Mouse (Mus musculus): ENCODE measurements around the gene Gm44502. TPM values are rescaled to one million over a fixed set of nuclear protein-coding genes. Genes with fewer than 3 reads are reported as not detected.

Gene Gm44502
- polyA plus RNA-seq, 1 experiment, result 0.11 TPM

- TF ChIP-seq POLR2AphosphoS2 (IDR thresholded peaks at IDR 0.05; ENCODE audit: insufficient read length, low read depth), result no peak
- no peak for TF ChIP-seq TCF3 (IDR thresholded peaks at IDR 0.05; ENCODE audit: insufficient read length, low read depth)
- TF ChIP-seq SRF (IDR thresholded peaks at IDR 0.05; ENCODE audit: control insufficient read depth, insufficient read length, low read depth), result no peak
- no peak for TF ChIP-seq CEBPB (IDR thresholded peaks at IDR 0.05; ENCODE audit: insufficient read depth, poor library complexity, severe bottlenecking)
- no peak for TF ChIP-seq MYOG (IDR thresholded peaks at IDR 0.05; ENCODE audit: control insufficient read depth in 1 of 3, insufficient read depth in 1 of 3, insufficient read length in 2 of 3, low read depth in 2 of 3)
- TF ChIP-seq E2F4 (IDR thresholded peaks at IDR 0.05; ENCODE audit: insufficient read depth), result no peak
- Histone ChIP-seq H3K4me2 (ENCODE audit: low read depth) (no peak within 1 kb of the TSS), H3K79me2 (ENCODE audit: control insufficient read depth, insufficient read depth) (no peaks in the 10 kb centered on the region), H3K36me3 (ENCODE audit: control insufficient read depth, insufficient read depth) (no peaks in the 10 kb centered on the region), H3ac (ENCODE audit: control insufficient read depth, insufficient read length) (no peak within 1 kb of the TSS), H3K27me3 (ENCODE audit: control insufficient read depth, insufficient read depth, insufficient read length) (no peaks in the 10 kb centered on the region), H3K4me3 (no peak within 1 kb of the TSS)
These were observed 19.4 kb downstream of the Gm44502 start, which contains the start of gene Syce3 for GRCm38 (mm10) chr15:89410118-89410517. Gene Syce3 (minus strand): TSS chr15:89410503.

- Histone ChIP-seq H3K36me3 (ENCODE audit: control insufficient read depth, insufficient read depth) (no peaks in the 10 kb centered on the region), H3K79me2 (ENCODE audit: control insufficient read depth, insufficient read depth) (no peaks in the 10 kb centered on the region), H3K4me2 (ENCODE audit: low read depth) (no peak overlapping the region), H3ac (ENCODE audit: control insufficient read depth, insufficient read length) (no peak overlapping the region), H3K4me3 (no peak overlapping the region), H3K27me3 (ENCODE audit: control insufficient read depth, insufficient read depth, insufficient read length) (no peaks in the 10 kb centered on the region)
- TF ChIP-seq POLR2AphosphoS2 (IDR thresholded peaks at IDR 0.05; ENCODE audit: insufficient read length, low read depth) (no peak), MYOD1 (IDR thresholded peaks at IDR 0.05; ENCODE audit: control insufficient read depth in 1 of 3, insufficient read length in 2 of 3, low read depth in 2 of 3) (no peak), USF1 (IDR thresholded peaks at IDR 0.05; ENCODE audit: low read depth) (no peak)
These were observed 22.8 kb downstream of the Gm44502 start for GRCm38 (mm10) chr15:89406691-89407090.

GRCm38 (mm10) chr15:89404831-89405623 lies 24.5 kb downstream of the Gm44502 start:
- H3ac ChIP-seq (ENCODE audit: control insufficient read depth, insufficient read length), result no peak overlapping the region
- no peaks in the 10 kb centered on the region for H3K27me3 ChIP-seq (ENCODE audit: control insufficient read depth, insufficient read depth, insufficient read length)
- H3K4me3 ChIP-seq, result no peak overlapping the region
- no peak overlapping the region for H3K4me2 ChIP-seq (ENCODE audit: low read depth)
- H3K36me3 ChIP-seq (ENCODE audit: control insufficient read depth, insufficient read depth), result no peaks in the 10 kb centered on the region
- TF ChIP-seq SRF (IDR thresholded peaks at IDR 0.05; ENCODE audit: control insufficient read depth, insufficient read length, low read depth), result no peak
- TF ChIP-seq POLR2AphosphoS2 (IDR thresholded peaks at IDR 0.05; ENCODE audit: insufficient read length, low read depth), result no peak
- no peak for TF ChIP-seq TCF12 (IDR thresholded peaks at IDR 0.05; ENCODE audit: insufficient read depth, poor library complexity, severe bottlenecking)
- TF ChIP-seq POLR2A (IDR thresholded peaks at IDR 0.05; ENCODE audit: insufficient read length, low read depth), result no peak
- TF ChIP-seq TCF3 (IDR thresholded peaks at IDR 0.05; ENCODE audit: insufficient read length, low read depth), result no peak
- no peak for TF ChIP-seq REST (IDR thresholded peaks at IDR 0.05; ENCODE audit: insufficient read depth, insufficient read length)
- no peak for TF ChIP-seq MAX (IDR thresholded peaks at IDR 0.05; ENCODE audit: low read depth)
- TF ChIP-seq MYOD1 (IDR thresholded peaks at IDR 0.05; ENCODE audit: control insufficient read depth in 1 of 3, insufficient read length in 2 of 3, low read depth in 2 of 3), result no peak
- no peak for TF ChIP-seq MYOG (IDR thresholded peaks at IDR 0.05; ENCODE audit: control insufficient read depth in 1 of 3, insufficient read depth in 1 of 3, insufficient read length in 2 of 3, low read depth in 2 of 3)
- no peak for TF ChIP-seq USF1 (IDR thresholded peaks at IDR 0.05; ENCODE audit: low read depth)
- no peak for TF ChIP-seq E2F4 (IDR thresholded peaks at IDR 0.05; ENCODE audit: insufficient read depth)
- H3K79me2 ChIP-seq (ENCODE audit: control insufficient read depth, insufficient read depth), result no peaks in the 10 kb centered on the region

GRCm38 (mm10) chr15:89402471-89402870 lies 27.0 kb downstream of the Gm44502 start:
- no peaks in the 10 kb centered on the region for H3K79me2 ChIP-seq (ENCODE audit: control insufficient read depth, insufficient read depth)
- H3K4me3 ChIP-seq, result no peak overlapping the region
- peaks cover 15% of the 10 kb centered on the region for H3K27me3 ChIP-seq (ENCODE audit: control insufficient read depth, insufficient read depth, insufficient read length)
- H3K36me3 ChIP-seq (ENCODE audit: control insufficient read depth, insufficient read depth), result no peaks in the 10 kb centered on the region
- no peak overlapping the region for H3ac ChIP-seq (ENCODE audit: control insufficient read depth, insufficient read length)
- no peak overlapping the region for H3K4me2 ChIP-seq (ENCODE audit: low read depth)
- TF ChIP-seq MYOG (IDR thresholded peaks at IDR 0.05; ENCODE audit: control insufficient read depth in 1 of 3, insufficient read depth in 1 of 3, insufficient read length in 2 of 3, low read depth in 2 of 3), result no peak
- TF ChIP-seq TCF3 (IDR thresholded peaks at IDR 0.05; ENCODE audit: insufficient read length, low read depth), result no peak
- TF ChIP-seq MAX (IDR thresholded peaks at IDR 0.05; ENCODE audit: low read depth), result no peak
- no peak for TF ChIP-seq USF1 (IDR thresholded peaks at IDR 0.05; ENCODE audit: low read depth)
- TF ChIP-seq TCF12 (IDR thresholded peaks at IDR 0.05; ENCODE audit: insufficient read depth, poor library complexity, severe bottlenecking), result no peak
- TF ChIP-seq E2F4 (IDR thresholded peaks at IDR 0.05; ENCODE audit: insufficient read depth), result no peak
- no peak for TF ChIP-seq MYOD1 (IDR thresholded peaks at IDR 0.05; ENCODE audit: control insufficient read depth in 1 of 3, insufficient read length in 2 of 3, low read depth in 2 of 3)
- no peak for TF ChIP-seq POLR2AphosphoS2 (IDR thresholded peaks at IDR 0.05; ENCODE audit: insufficient read length, low read depth)
- no peak for TF ChIP-seq REST (IDR thresholded peaks at IDR 0.05; ENCODE audit: insufficient read depth, insufficient read length)
- TF ChIP-seq SRF (IDR thresholded peaks at IDR 0.05; ENCODE audit: control insufficient read depth, insufficient read length, low read depth), result no peak
- TF ChIP-seq CEBPB (IDR thresholded peaks at IDR 0.05; ENCODE audit: insufficient read depth, poor library complexity, severe bottlenecking), result no peak
- TF ChIP-seq POLR2A (IDR thresholded peaks at IDR 0.05; ENCODE audit: insufficient read length, low read depth), result no peak

- no peak overlapping the region for H3K4me2 ChIP-seq (ENCODE audit: low read depth)
- H3K27me3 ChIP-seq (ENCODE audit: control insufficient read depth, insufficient read depth, insufficient read length), result peaks cover 35% of the 10 kb centered on the region
- H3K4me3 ChIP-seq, result no peak overlapping the region
- H3ac ChIP-seq (ENCODE audit: control insufficient read depth, insufficient read length), result no peak overlapping the region
- H3K79me2 ChIP-seq (ENCODE audit: control insufficient read depth, insufficient read depth), result no peaks in the 10 kb centered on the region
- no peak for TF ChIP-seq POLR2A (IDR thresholded peaks at IDR 0.05; ENCODE audit: insufficient read length, low read depth)
- no peak for TF ChIP-seq USF1 (IDR thresholded peaks at IDR 0.05; ENCODE audit: low read depth)
- no peak for TF ChIP-seq SRF (IDR thresholded peaks at IDR 0.05; ENCODE audit: control insufficient read depth, insufficient read length, low read depth)
- TF ChIP-seq MYOG (IDR thresholded peaks at IDR 0.05; ENCODE audit: control insufficient read depth in 1 of 3, insufficient read depth in 1 of 3, insufficient read length in 2 of 3, low read depth in 2 of 3), result no peak
- no peak for TF ChIP-seq CEBPB (IDR thresholded peaks at IDR 0.05; ENCODE audit: insufficient read depth, poor library complexity, severe bottlenecking)
- TF ChIP-seq TCF3 (IDR thresholded peaks at IDR 0.05; ENCODE audit: insufficient read length, low read depth), result no peak
- no peak for TF ChIP-seq REST (IDR thresholded peaks at IDR 0.05; ENCODE audit: insufficient read depth, insufficient read length)
- TF ChIP-seq MAX (IDR thresholded peaks at IDR 0.05; ENCODE audit: low read depth), result no peak
- no peak for TF ChIP-seq TCF12 (IDR thresholded peaks at IDR 0.05; ENCODE audit: insufficient read depth, poor library complexity, severe bottlenecking)
- no peak for TF ChIP-seq MYOD1 (IDR thresholded peaks at IDR 0.05; ENCODE audit: control insufficient read depth in 1 of 3, insufficient read length in 2 of 3, low read depth in 2 of 3)
- no peak for TF ChIP-seq POLR2AphosphoS2 (IDR thresholded peaks at IDR 0.05; ENCODE audit: insufficient read length, low read depth)
- TF ChIP-seq E2F4 (IDR thresholded peaks at IDR 0.05; ENCODE audit: insufficient read depth), result no peak
- H3K36me3 ChIP-seq (ENCODE audit: control insufficient read depth, insufficient read depth), result no peaks in the 10 kb centered on the region
These were observed 29.8 kb downstream of the Gm44502 start for GRCm38 (mm10) chr15:89399716-89400115.
